Mouse (Mus musculus): ENCODE results near the gene Camkmt. TPM values are rescaled to one million over a fixed set of nuclear protein-coding genes. Genes with fewer than 3 reads are reported as not detected.
A peak's percentile ranks its signal among the peaks of the same experiment; 100 is the strongest.

The Camkmt gene
- polyA plus RNA-seq, 1 experiment from 2014 or later: 17.0 TPM

DNA sequence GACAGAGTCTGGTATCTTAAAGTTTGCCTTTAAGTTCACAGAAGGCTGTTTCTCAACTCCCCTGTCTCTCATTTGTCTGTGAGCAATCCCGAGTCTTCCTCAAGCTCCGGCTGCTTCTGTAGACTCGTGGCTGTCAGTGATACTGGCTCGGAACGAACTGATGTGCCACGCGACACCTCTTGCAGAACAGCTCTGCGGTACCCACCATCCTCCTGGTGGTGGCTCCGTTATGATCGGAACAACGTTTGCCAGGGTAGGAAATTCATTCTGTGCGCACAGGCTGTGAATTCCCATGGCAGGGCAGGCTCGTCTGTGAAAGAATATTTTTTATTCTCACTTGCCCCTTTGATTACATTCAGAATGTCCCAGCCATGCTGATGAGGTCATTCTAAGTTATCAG is 221.0 kb downstream of the Camkmt start:
- 74% methylated on average over 13 of the region's 13 CpGs for WGBS
- peaks cover 8% of the 10 kb centered on the region; the same call in 1 of the 2 replicates for H3K4me1 ChIP-seq

DNA sequence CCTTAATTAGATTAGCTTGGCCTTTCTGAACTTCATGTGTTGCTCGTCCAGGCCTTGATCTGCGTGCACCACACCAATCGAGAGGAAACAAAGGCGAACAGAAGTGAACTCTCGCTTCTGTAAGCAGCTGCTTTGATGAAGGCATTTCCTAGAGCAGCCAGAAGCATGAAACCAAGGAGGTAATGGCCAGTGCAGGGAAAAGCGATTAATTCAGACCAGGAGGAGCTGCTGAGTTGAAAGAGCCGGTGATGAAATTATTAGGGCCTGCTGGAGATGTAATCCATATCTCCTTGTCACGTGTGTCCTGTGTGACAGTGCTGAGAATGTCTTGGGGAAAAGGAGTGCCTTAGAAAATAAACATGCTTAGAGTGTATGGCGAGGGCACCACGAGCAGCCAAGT is 228.0 kb downstream of the Camkmt start:
- ATAC-seq: no peak
- Histone ChIP-seq H3K9ac (no peak overlapping the region), H3K27ac (no peak overlapping the region), H3K4me1 (no peaks in the 10 kb centered on the region), H3K4me2 (no peak overlapping the region), H3K9me3 (replicated peaks) (no peaks in the 10 kb centered on the region), H3K27me3 (no peaks in the 10 kb centered on the region), H3K4me3 (no peak overlapping the region), H3K36me3 (ENCODE audit: poor library complexity, severe bottlenecking) (no peaks in the 10 kb centered on the region)
- WGBS: 65% methylated on average over 10 of the region's 10 CpGs

More for the DNA sequence above, 221.0 kb downstream of the Camkmt start:
- Histone ChIP-seq H3K9ac (no peak overlapping the region), H3K27ac (no peak overlapping the region), H3K36me3 (ENCODE audit: poor library complexity, severe bottlenecking) (no peaks in the 10 kb centered on the region), H3K9me3 (replicated peaks) (no peaks in the 10 kb centered on the region), H3K4me2 (no peak overlapping the region), H3K4me3 (no peak overlapping the region), H3K27me3 (no peaks in the 10 kb centered on the region)
- ATAC-seq: no peak

DNA sequence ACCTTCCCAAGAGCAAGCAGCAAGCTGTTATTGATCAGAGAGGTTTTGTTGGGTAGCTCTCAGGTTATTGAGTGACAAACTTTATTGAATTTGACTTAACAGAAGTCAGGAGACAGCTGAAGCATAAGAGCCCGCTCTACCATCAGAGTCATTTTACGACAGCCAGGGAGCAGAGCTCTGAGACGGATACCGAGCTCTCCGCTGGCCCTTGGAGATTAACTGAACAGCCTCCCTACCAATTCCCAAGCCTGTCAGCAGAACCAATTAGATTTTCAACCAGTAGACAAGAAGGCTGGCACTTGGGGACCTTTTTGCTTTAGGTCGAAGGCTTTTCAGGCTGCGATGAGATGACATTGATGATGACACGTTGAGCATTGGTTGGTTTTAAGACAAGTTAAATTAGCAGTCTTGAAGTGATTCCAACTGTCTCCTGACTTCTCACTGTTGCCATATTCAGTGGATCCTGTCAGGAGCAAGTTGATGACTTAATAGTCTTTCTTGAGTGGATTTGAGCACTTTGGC is 229.5 kb downstream of the Camkmt start:
- Histone ChIP-seq H3K27ac (no peak overlapping the region), H3K4me1 (no peaks in the 10 kb centered on the region), H3K9ac (no peak overlapping the region), H3K27me3 (no peaks in the 10 kb centered on the region), H3K4me3 (no peak overlapping the region), H3K36me3 (ENCODE audit: poor library complexity, severe bottlenecking) (no peaks in the 10 kb centered on the region), H3K9me3 (replicated peaks) (no peaks in the 10 kb centered on the region), H3K4me2 (no peak overlapping the region)
- WGBS: 84% methylated on average over 8 of the region's 8 CpGs
- peak; percentile 36; the same call in 1 of the 2 replicates for ATAC-seq

DNA sequence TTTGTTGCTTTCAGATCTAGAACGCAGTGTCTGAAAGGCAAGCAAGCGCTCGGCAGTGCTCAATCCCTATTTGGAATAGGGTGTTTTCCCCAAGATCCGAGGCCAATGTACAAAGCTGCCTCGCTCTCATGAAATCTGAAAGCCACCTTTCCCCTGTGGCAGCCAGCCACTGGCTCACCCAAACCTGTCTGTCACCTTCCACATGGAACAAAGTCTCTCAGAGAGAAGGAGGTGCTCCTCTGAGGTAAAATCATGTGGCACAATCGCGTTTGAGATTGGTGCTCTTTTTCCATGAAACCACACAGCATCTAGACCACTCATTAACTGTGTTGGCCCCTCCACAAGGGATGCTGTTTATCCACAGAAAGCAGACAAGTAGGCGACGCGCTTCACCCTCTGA is 238.5 kb downstream of the Camkmt start:
- H3K4me3 ChIP-seq: no peak overlapping the region
- no peaks in the 10 kb centered on the region for H3K36me3 ChIP-seq (ENCODE audit: poor library complexity, severe bottlenecking)
- H3K4me2 ChIP-seq: no peak overlapping the region
- no peaks in the 10 kb centered on the region for H3K27me3 ChIP-seq
- 89% methylated on average over 10 of the region's 10 CpGs for WGBS
- no peaks in the 10 kb centered on the region for H3K9me3 ChIP-seq (replicated peaks)
- no peak overlapping the region for H3K27ac ChIP-seq
- ATAC-seq: no peak
- no peak overlapping the region for H3K9ac ChIP-seq
- no peaks in the 10 kb centered on the region for H3K4me1 ChIP-seq

DNA sequence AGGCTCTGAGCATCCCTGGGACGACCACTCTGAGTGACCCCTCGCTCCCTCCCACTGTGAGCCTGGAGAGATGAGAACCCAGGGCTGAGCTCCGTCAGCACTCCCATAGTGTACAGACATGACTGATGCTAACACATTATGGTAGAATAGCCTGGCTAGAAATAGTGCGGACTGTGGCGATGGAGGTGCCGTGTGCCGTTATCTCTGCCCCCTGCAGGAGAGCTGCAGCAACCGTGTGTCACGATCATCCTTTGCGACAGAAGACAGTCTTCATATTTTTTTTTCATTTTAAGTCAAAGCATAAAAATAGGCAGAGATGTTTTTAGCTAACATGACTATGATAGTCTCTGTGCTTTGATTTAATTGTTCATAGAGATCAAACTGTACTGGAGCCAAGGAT is 245.1 kb downstream of the Camkmt start:
- Histone ChIP-seq H3K27ac (no peak overlapping the region), H3K9ac (no peak overlapping the region), H3K4me1 (no peaks in the 10 kb centered on the region), H3K9me3 (replicated peaks) (no peaks in the 10 kb centered on the region), H3K4me3 (no peak overlapping the region), H3K27me3 (no peaks in the 10 kb centered on the region), H3K36me3 (ENCODE audit: poor library complexity, severe bottlenecking) (no peaks in the 10 kb centered on the region), H3K4me2 (no peak overlapping the region)
- ATAC-seq: no peak
- 82% methylated on average over 10 of the region's 10 CpGs for WGBS

DNA sequence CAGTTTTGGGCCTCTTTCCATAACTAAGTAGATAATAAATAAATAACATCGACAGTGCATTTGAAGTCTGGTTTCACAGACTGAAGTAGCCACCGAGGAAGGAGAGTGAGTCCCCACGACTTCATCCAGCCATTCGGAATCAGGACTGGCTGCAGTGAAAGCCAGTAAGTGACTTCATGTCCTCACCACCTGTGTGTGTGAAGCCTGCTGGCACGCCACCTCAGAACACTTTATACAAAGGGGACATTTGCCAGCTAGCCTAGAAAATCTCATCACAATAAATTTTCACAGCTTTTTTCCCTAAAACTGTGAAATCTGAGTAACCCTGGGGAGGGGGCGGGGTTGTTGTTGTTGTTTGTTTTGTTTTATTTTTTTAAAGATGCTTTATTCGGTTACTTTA is 247.3 kb downstream of the Camkmt start:
- Histone ChIP-seq H3K9me3 (replicated peaks) (no peaks in the 10 kb centered on the region), H3K36me3 (ENCODE audit: poor library complexity, severe bottlenecking) (no peaks in the 10 kb centered on the region), H3K4me2 (no peak overlapping the region), H3K4me1 (peaks cover 7% of the 10 kb centered on the region), H3K9ac (no peak overlapping the region), H3K27me3 (no peaks in the 10 kb centered on the region), H3K27ac (no peak overlapping the region), H3K4me3 (no peak overlapping the region)
- ATAC-seq: no peak
- 77% methylated on average over 7 of the region's 7 CpGs for WGBS

DNA sequence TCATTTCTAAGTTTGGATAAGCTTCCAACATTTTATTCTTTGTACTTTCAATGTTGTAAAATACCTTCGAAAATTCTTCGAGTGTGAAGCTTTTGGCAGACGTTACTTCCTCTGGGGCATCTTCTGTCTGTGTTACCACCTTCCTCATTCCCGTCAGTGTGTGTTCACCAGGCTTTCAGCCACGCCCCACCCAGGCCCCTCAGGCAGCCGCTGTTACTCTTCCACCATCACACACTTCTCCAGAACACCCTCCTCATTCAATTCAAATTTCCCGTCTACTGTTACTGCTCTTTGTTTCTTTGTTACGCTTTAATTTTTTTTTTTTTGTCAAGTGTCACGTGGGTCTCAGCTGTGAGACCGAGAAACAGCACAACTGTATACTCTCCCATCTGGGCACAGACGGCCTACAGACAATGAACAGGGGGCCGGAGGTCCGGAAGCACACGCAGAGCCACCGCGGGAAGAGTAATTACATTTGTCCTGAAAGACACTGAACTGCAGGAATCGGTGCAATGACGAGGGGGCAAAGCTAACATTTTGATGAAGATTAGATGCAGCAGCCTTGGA is 250.9 kb downstream of the Camkmt start:
- Histone ChIP-seq H3K4me3 (no peak overlapping the region), H3K27me3 (no peaks in the 10 kb centered on the region), H3K27ac (no peak overlapping the region), H3K36me3 (ENCODE audit: poor library complexity, severe bottlenecking) (no peaks in the 10 kb centered on the region), H3K4me2 (peak overlapping the region; percentile 21; the same call in 1 of the 2 replicates), H3K9me3 (replicated peaks) (no peaks in the 10 kb centered on the region), H3K4me1 (peaks cover 7% of the 10 kb centered on the region), H3K9ac (no peak overlapping the region)
- 43% methylated on average over 18 of the region's 18 CpGs for WGBS
- ATAC-seq: peak; percentile 50; the same call in 1 of the 2 replicates

DNA sequence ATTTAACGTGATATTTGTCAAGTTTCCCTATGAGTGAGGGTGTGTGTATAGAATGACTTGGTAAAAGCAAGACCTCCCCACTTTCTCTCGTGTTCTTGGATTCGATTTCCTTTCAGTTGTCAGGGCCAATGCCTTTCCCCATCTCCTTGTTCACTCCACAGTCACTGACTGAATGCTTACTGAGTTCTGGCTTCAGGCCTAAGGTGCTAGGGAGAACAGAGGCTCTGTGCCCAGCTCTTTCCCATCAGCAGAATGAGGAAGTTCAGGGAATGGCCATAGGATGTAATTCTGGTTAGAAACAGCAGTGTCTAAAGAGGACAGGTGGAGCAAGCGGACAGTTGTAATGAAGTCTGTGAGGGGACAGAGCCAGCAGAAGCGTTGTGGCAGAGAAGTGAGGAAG is 252.1 kb downstream of the Camkmt start:
- no peak overlapping the region for H3K4me2 ChIP-seq
- WGBS: 87% methylated on average over 5 of the region's 5 CpGs
- no peaks in the 10 kb centered on the region for H3K9me3 ChIP-seq (replicated peaks)
- ATAC-seq: no peak
- no peaks in the 10 kb centered on the region for H3K36me3 ChIP-seq (ENCODE audit: poor library complexity, severe bottlenecking)
- no peak overlapping the region for H3K27ac ChIP-seq
- no peak overlapping the region for H3K4me3 ChIP-seq
- peaks cover 7% of the 10 kb centered on the region for H3K4me1 ChIP-seq
- H3K27me3 ChIP-seq: no peaks in the 10 kb centered on the region
- H3K9ac ChIP-seq: no peak overlapping the region

DNA sequence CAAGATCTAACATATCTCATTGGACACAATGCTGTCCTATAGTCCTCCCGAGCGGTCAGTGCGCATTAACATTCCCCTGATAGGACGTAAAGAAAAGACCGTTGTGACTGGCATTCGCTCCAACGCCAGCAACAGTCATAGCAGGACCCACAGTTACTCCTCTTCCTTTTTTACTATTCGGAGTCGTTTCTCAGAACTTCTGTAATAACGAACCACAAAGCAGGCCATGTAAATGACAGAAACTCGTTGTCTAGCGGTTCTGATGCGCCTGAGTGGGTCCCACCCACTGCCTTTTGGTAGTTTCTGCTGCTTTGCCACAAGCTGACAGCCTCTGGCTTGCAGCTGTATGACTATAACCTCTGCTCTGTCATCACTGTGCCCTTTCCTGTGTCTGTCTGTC is 253.1 kb downstream of the Camkmt start:
- H3K9me3 ChIP-seq (replicated peaks): no peaks in the 10 kb centered on the region
- no peak overlapping the region for H3K4me2 ChIP-seq
- H3K4me3 ChIP-seq: no peak overlapping the region
- 68% methylated on average over 13 of the region's 13 CpGs for WGBS
- no peak overlapping the region for H3K9ac ChIP-seq
- no peak overlapping the region for H3K27ac ChIP-seq
- no peaks in the 10 kb centered on the region for H3K36me3 ChIP-seq (ENCODE audit: poor library complexity, severe bottlenecking)
- no peak for ATAC-seq
- H3K4me1 ChIP-seq: peaks cover 7% of the 10 kb centered on the region
- no peaks in the 10 kb centered on the region for H3K27me3 ChIP-seq

DNA sequence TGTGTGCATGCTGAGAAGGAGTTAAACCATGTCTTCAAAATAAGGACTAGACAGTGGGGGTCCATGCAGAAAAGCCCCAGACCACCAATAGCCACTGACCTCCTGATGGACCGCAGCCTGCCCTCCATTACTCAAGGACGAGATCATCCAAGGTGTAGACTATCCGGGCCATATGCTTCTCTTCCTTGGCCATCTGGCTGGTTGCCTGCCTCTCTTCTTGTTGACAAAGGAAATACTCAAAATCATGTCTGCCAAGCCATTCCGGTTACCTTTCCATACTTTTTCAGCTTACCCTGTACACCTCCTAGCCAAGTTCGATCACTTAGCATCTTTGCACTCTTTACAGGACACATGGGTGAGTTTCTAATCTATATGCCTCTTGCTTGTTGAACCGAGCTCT is 256.3 kb downstream of the Camkmt start:
- Histone ChIP-seq H3K4me1 (peaks cover 7% of the 10 kb centered on the region; the same call in 1 of the 2 replicates), H3K4me3 (no peak overlapping the region), H3K27me3 (no peaks in the 10 kb centered on the region), H3K9me3 (replicated peaks) (no peaks in the 10 kb centered on the region), H3K27ac (no peak overlapping the region), H3K4me2 (no peak overlapping the region), H3K36me3 (ENCODE audit: poor library complexity, severe bottlenecking) (no peaks in the 10 kb centered on the region), H3K9ac (no peak overlapping the region)
- ATAC-seq: no peak
- WGBS: 85% methylated on average over 6 of the region's 6 CpGs

DNA sequence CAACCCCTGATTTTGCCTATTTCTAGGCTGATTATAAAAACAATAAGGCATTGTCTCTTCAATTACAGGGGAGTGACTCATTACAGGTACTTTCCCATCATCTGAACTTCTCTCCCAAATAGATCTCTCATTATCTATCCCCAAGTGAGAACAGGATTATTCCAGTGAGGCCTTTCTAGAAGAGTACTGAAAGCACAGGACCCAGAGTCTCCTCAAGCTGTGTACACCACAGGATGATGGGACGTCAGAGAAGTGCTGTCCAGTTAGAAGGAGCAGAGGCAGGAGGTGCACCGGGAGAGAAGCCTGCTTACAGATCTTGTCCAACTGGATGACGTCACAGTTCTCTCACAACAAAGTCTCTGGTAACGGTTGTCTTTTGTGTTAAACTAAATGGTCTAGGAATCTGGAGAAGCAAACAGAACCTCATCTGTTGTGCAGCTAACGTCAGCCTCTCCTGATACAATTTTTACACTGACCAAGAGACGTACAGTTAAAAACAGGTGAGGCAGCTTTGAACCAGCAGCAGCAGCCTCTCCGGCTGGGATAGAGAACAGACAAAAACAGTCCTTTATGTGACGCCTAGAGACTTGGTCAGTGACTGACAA is 259.1 kb downstream of the Camkmt start:
- 28% methylated on average over 8 of the region's 8 CpGs for WGBS
- Histone ChIP-seq H3K4me2 (no peak overlapping the region), H3K4me3 (no peak overlapping the region), H3K4me1 (peaks cover 7% of the 10 kb centered on the region; the same call in 1 of the 2 replicates), H3K27ac (no peak overlapping the region), H3K27me3 (no peaks in the 10 kb centered on the region), H3K9ac (no peak overlapping the region), H3K9me3 (replicated peaks) (no peaks in the 10 kb centered on the region), H3K36me3 (ENCODE audit: poor library complexity, severe bottlenecking) (no peaks in the 10 kb centered on the region)
- ATAC-seq: no peak

DNA sequence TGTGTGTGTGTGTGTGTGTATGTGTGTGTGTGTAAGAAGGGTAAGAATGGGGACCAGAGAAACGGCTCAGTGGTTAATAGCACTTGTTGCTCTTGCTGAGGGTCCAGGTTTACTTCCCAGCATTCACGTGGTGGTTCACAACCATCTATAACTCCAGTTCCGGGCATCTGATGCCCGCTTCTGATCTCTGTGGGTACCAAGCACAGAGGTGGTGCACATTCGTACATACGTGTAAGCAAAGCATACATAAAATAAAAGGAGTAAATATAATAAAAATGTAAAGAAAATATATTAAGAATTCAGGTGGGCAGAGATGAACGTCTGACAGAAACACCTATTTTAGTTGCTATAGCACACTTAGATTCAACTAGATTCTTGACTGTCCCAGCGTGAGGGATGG is 260.9 kb downstream of the Camkmt start:
- H3K4me3 ChIP-seq: no peak overlapping the region
- no peaks in the 10 kb centered on the region for H3K27me3 ChIP-seq
- no peaks in the 10 kb centered on the region for H3K36me3 ChIP-seq (ENCODE audit: poor library complexity, severe bottlenecking)
- WGBS: 92% methylated on average over 8 of the region's 8 CpGs
- H3K9ac ChIP-seq: no peak overlapping the region
- H3K9me3 ChIP-seq (replicated peaks): no peaks in the 10 kb centered on the region
- peaks cover 7% of the 10 kb centered on the region; the same call in 1 of the 2 replicates for H3K4me1 ChIP-seq
- no peak overlapping the region for H3K4me2 ChIP-seq
- no peak for ATAC-seq
- H3K27ac ChIP-seq: no peak overlapping the region

DNA sequence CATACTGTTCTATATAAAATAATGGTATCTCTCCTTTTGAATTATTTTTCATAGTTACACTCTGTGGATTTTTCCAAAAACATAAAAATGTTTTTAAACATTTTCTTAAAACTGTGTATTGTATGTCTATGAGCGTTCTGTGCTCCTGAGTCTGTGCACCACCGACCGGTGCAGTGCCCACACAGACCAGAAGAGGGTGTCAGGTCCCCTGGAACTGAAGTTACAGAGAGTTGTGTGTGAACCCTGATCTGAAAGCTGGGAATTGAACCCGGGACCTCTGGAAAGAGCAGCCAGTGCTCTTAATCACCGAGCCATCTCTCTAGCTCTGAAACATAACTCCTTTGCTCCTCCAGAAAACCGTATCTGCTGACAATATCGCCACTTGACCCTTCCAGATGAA is 262.4 kb downstream of the Camkmt start:
- H3K4me1 ChIP-seq: peaks cover 7% of the 10 kb centered on the region; the same call in 1 of the 2 replicates
- no peak overlapping the region for H3K4me3 ChIP-seq
- H3K9ac ChIP-seq: no peak overlapping the region
- WGBS: 89% methylated on average over 7 of the region's 7 CpGs
- H3K9me3 ChIP-seq (replicated peaks): no peaks in the 10 kb centered on the region
- H3K27ac ChIP-seq: no peak overlapping the region
- ATAC-seq: no peak
- H3K36me3 ChIP-seq (ENCODE audit: poor library complexity, severe bottlenecking): no peaks in the 10 kb centered on the region
- H3K27me3 ChIP-seq: no peaks in the 10 kb centered on the region
- no peak overlapping the region for H3K4me2 ChIP-seq
